Mouse (Mus musculus): Measurements from ENCODE around the gene Hoxb8. TPM values are rescaled to one million over a fixed set of nuclear protein-coding genes. Genes with fewer than 3 reads are reported as not detected.

Gene Hoxb8
- polyA plus RNA-seq, 1 experiment from 2014 or later: 0.30 TPM

GRCm38 (mm10) chr11:96293302-96293921 lies 11.7 kb downstream of the Hoxb8 start:
- H3K36me3 ChIP-seq: no peaks in the 10 kb centered on the region
- no peak for DNase-seq (ENCODE audit: low spot score)
- peaks cover 10% of the 10 kb centered on the region for H3K4me1 ChIP-seq
- peak overlapping the region; percentile 13; the same call in 1 of the 2 replicates for H3K4me3 ChIP-seq
- no peaks in the 10 kb centered on the region for H3K9me3 ChIP-seq
- H3K27ac ChIP-seq: no peak overlapping the region
- 1% methylated on average over 22 of the region's 22 CpGs for WGBS
- H3K27me3 ChIP-seq (ENCODE audit: insufficient read depth, poor library complexity, severe bottlenecking): peaks cover 98% of the 10 kb centered on the region

DNA sequence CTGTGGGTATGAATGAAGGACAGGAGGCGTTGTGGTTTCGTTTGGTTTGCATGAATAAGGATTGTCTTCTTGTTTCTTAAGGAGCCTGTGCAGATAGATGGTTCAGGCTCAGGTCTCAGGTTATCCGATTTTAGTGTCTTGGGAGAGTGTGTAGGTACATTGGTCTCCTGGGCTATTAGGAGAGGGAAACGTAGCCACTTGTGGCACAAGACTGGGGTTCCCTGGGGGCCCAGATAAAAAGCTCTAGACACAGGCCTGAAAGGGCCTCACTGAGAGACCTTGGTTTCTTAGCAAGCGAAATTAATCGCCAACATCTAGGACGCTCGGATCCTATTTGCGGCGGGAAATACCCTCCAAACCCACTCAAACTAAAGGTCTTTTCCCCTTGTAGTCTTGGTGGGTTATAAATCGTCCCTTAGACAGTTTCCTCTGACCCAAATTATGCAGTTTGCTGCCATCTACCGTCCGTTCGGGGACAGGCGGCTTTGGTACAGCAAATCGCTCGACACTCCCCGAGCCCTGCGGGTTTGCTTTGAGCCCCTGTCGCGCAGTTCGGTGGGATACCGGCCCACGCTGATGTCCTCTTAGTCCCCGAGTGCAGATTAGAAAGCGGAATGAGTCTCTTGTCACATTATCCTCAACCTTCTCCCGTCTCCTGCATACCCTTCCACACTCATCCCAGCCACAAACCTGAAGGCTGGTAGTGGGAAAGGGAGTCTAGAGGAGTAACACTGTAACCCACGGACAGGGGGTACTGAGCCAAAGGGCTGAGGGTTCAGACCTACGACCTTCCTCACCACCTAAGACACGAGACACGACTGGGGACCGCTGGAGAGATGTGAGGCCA lies 12.8 kb downstream of the Hoxb8 start:
- WGBS: under 1% methylated on average over 32 of the region's 32 CpGs
- H3K4me1 ChIP-seq: peaks cover 16% of the 10 kb centered on the region
- DNase-seq (ENCODE audit: low spot score): peak; percentile 85
- H3K9me3 ChIP-seq: no peaks in the 10 kb centered on the region
- peaks cover 98% of the 10 kb centered on the region for H3K27me3 ChIP-seq (ENCODE audit: insufficient read depth, poor library complexity, severe bottlenecking)
- H3K4me3 ChIP-seq: 0 out of 2 replicates have a peak overlapping the region, but pooled peaks have one; percentile 8
- H3K36me3 ChIP-seq: no peaks in the 10 kb centered on the region
- H3K27ac ChIP-seq: no peak overlapping the region

DNA sequence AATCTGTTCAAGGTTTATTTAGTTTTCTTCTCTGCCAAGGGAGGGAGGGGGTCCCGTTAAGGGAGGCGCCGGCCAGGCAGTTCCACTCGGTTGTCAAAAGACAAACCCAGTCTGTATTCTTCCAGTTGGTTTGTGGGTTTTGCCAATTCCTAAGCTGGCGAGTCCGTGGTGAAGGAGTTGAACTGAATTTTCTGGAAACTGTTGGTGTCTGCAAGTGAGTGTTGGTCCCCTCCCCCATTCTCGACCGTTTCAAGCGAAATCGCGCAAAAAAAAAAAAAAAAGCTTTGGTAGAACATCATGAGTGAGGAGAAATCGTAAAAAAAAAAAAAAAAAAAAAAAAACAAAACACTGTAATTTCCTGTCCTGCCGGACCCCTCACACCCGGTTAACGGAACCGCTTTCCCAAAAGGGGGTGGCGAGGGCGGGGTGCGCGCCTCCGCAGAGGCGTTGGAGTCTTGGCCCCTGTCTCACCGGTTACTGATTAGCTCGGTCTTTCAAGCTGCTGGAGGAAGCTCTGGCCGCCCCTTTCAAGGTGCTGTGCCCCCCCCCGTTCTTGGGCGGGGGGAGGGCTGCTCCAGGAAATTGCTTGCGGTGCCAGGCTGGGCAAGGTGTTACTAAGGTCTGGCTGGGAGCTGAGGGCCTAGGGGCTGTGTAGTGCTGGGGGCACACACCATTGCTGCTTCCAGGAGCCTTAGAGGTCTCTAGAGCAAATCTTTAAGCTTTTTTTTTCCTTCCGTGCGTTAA lies 13.6 kb downstream of the Hoxb8 start:
- WGBS: 1% methylated on average over 30 of the region's 30 CpGs
- H3K4me3 ChIP-seq: 0 out of 2 replicates have a peak overlapping the region, but pooled peaks have one; percentile 8
- peaks cover 98% of the 10 kb centered on the region for H3K27me3 ChIP-seq (ENCODE audit: insufficient read depth, poor library complexity, severe bottlenecking)
- peaks cover 21% of the 10 kb centered on the region for H3K4me1 ChIP-seq
- DNase-seq (ENCODE audit: low spot score): no peak
- no peak overlapping the region for H3K27ac ChIP-seq
- H3K9me3 ChIP-seq: no peaks in the 10 kb centered on the region
- no peaks in the 10 kb centered on the region for H3K36me3 ChIP-seq

- no peak overlapping the region for H3K27ac ChIP-seq
- no peak overlapping the region for H3K4me3 ChIP-seq
- no peak for DNase-seq (ENCODE audit: low spot score)
- no peaks in the 10 kb centered on the region for H3K36me3 ChIP-seq
- H3K9me3 ChIP-seq: no peaks in the 10 kb centered on the region
- 2% methylated on average over 2 of the region's 2 CpGs for WGBS
- peaks cover 100% of the 10 kb centered on the region for H3K27me3 ChIP-seq (ENCODE audit: insufficient read depth, poor library complexity, severe bottlenecking)
- H3K4me1 ChIP-seq: peaks cover 28% of the 10 kb centered on the region
Measured at GRCm38 (mm10) chr11:96296997-96297396, 15.3 kb downstream of the Hoxb8 start.

GRCm38 (mm10) chr11:96297428-96297827 lies 15.7 kb downstream of the Hoxb8 start:
- H3K9me3 ChIP-seq: no peaks in the 10 kb centered on the region
- no peak overlapping the region for H3K4me3 ChIP-seq
- H3K27me3 ChIP-seq (ENCODE audit: insufficient read depth, poor library complexity, severe bottlenecking): peaks cover 100% of the 10 kb centered on the region
- no peak for DNase-seq (ENCODE audit: low spot score)
- peaks cover 28% of the 10 kb centered on the region for H3K4me1 ChIP-seq
- H3K36me3 ChIP-seq: no peaks in the 10 kb centered on the region
- 7% methylated on average over 3 of the region's 3 CpGs for WGBS
- no peak overlapping the region for H3K27ac ChIP-seq

- H3K27me3 ChIP-seq (ENCODE audit: insufficient read depth, poor library complexity, severe bottlenecking): peaks cover 100% of the 10 kb centered on the region
- H3K27ac ChIP-seq: no peak overlapping the region
- H3K36me3 ChIP-seq: no peaks in the 10 kb centered on the region
- no peak for DNase-seq (ENCODE audit: low spot score)
- H3K4me3 ChIP-seq: no peak overlapping the region
- 3% methylated on average over 11 of the region's 11 CpGs for WGBS
- H3K9me3 ChIP-seq: no peaks in the 10 kb centered on the region
- H3K4me1 ChIP-seq: peaks cover 30% of the 10 kb centered on the region
Measured at GRCm38 (mm10) chr11:96297968-96298635, 16.4 kb downstream of the Hoxb8 start.

GRCm38 (mm10) chr11:96298895-96299667 lies 17.4 kb downstream of the Hoxb8 start:
- Histone ChIP-seq H3K4me3 (peak overlapping the region; percentile 52), H3K4me1 (peaks cover 36% of the 10 kb centered on the region), H3K36me3 (no peaks in the 10 kb centered on the region), H3K9me3 (no peaks in the 10 kb centered on the region), H3K27me3 (ENCODE audit: insufficient read depth, poor library complexity, severe bottlenecking) (peaks cover 100% of the 10 kb centered on the region), H3K27ac (no peak overlapping the region)
- no peak for DNase-seq (ENCODE audit: low spot score)
- under 1% methylated on average over 66 of the region's 66 CpGs for WGBS

DNA sequence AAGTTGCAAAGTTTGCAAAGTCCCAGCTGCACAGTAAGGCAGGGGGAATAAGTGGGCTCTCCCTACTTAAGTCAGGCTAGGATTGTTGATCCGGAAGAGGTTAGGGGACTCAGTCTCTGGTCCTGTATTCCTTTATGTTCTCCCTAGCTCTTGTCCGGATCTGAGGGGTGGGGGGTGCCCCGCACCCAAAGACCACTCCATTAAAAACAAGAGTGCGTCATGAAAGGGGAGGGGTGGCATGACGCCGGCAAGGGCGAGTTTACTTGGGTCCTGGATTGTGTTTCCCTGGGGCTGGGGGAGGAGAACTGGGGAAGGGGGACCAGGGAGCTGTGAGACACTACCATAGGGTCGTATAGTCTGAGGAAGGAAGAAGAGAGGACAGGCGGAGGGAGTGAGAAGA lies 18.1 kb downstream of the Hoxb8 start:
- Histone ChIP-seq H3K36me3 (no peaks in the 10 kb centered on the region), H3K4me1 (peaks cover 36% of the 10 kb centered on the region), H3K4me3 (peak overlapping the region; percentile 40), H3K27me3 (ENCODE audit: insufficient read depth, poor library complexity, severe bottlenecking) (peaks cover 100% of the 10 kb centered on the region), H3K27ac (no peak overlapping the region), H3K9me3 (no peaks in the 10 kb centered on the region)
- no peak for DNase-seq (ENCODE audit: low spot score)
- WGBS: under 1% methylated on average over 9 of the region's 9 CpGs

DNA sequence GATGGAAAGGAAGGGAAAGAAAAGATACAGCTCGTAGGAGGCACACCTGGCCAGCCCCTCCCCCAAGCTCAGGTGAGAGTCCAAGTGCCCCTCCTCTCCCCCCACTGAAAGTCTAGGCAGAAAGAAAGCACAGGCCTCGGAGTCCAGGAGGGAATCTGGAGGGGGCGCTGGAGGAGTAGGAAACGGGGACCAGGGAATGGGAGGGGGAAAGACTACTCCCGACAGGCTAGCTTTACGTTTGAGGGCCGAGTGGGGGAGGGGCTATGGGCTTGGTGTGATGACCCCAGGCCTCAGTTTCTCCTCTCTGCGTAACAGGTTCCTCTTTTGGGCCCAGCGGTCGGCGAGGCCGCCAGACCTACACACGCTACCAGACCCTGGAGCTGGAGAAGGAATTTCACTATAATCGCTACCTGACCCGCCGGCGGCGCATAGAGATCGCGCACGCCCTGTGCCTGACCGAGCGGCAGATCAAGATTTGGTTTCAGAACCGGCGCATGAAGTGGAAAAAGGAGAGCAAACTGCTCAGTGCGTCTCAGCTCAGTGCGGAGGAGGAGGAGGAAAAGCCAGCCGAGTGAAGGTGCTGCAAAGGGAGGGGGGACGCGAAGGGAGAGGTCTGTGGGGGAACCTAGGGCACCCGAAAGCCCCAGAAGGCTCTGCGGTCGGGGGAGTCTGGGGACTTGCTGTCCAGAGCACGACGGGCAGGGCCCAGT lies 18.8 kb downstream of the Hoxb8 start:
- WGBS: under 1% methylated on average over 35 of the region's 35 CpGs
- Histone ChIP-seq H3K36me3 (no peaks in the 10 kb centered on the region), H3K27ac (no peak overlapping the region), H3K27me3 (ENCODE audit: insufficient read depth, poor library complexity, severe bottlenecking) (peaks cover 100% of the 10 kb centered on the region), H3K4me3 (peak overlapping the region; percentile 40), H3K4me1 (peaks cover 35% of the 10 kb centered on the region), H3K9me3 (no peaks in the 10 kb centered on the region)
- no peak for DNase-seq (ENCODE audit: low spot score)

GRCm38 (mm10) chr11:96301064-96301431 lies 19.3 kb downstream of the Hoxb8 start:
- no peak overlapping the region for H3K27ac ChIP-seq
- 7% methylated on average over 10 of the region's 10 CpGs for WGBS
- H3K4me3 ChIP-seq: peak overlapping the region; percentile 40
- peaks cover 100% of the 10 kb centered on the region for H3K27me3 ChIP-seq (ENCODE audit: insufficient read depth, poor library complexity, severe bottlenecking)
- H3K9me3 ChIP-seq: no peaks in the 10 kb centered on the region
- DNase-seq (ENCODE audit: low spot score): no peak
- H3K4me1 ChIP-seq: peaks cover 33% of the 10 kb centered on the region
- H3K36me3 ChIP-seq: no peaks in the 10 kb centered on the region

DNA sequence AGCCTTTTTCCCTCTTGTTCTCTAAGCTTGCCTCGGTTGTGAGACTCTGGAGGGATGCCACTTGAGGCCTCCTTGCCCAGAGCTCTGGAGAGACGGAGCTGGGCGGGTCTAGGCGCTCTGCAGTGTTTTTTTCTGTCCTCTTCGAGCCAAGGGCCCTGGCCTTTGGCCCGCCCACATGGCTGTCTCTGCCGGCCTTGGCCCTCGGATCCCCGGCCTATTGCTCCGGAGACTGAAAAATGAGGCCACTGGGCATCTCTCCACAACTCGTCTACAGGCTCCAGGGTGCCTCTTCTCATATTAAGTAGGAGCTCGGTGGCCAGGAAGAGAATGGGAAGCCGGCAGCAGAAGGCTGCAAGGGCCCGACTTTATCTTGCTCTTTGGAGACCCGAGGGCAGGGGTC lies 20.1 kb downstream of the Hoxb8 start:
- Histone ChIP-seq H3K27ac (no peak overlapping the region), H3K4me3 (no peak overlapping the region), H3K9me3 (no peaks in the 10 kb centered on the region), H3K36me3 (no peaks in the 10 kb centered on the region), H3K27me3 (ENCODE audit: insufficient read depth, poor library complexity, severe bottlenecking) (peaks cover 100% of the 10 kb centered on the region), H3K4me1 (peaks cover 33% of the 10 kb centered on the region)
- no peak for DNase-seq (ENCODE audit: low spot score)
- under 1% methylated on average over 15 of the region's 15 CpGs for WGBS
